Mouse (Mus musculus): ENCODE data around the gene Trrap.

DNA sequence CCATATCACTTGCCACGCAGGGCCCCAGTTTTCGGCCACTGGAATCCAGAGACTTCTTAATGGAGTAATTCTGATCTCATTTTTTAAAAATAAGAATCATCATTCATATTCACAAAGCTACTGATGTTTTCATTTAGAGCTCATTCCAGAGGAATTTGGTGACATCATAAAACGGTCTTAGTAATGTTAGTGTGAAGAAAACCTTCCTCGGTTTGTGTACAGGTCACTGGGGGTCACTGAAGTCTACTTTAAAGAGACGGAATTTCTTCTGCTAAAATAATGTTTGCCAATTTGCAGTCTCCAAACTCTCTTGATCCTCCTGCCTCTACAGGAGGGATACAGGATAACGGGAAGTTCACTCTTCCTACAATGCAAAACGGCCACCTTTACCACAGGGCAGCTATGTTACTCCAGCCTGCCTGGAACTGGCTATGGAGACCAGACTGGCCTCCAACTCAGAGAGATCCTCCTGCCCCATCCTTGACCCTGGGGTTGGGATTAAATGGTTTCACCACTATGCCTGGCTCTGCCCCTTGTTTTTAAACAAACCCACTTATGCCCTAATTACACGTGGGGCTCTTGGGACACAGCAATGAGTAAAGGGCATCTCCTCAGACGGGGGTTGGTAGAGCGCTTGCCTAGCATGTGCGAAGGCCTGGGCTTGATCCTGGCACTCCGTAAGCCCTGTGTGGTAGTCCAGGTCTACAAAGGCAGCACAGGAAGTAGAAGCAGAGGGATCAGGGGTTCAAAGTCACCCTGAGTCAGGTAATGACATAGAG lies 137.0 kb downstream of the Trrap start:
- TF ChIP-seq CTCF (IDR thresholded peaks at IDR 0.05; ENCODE audit: borderline replicate concordance, control insufficient read depth, extremely low read depth, insufficient read depth, low read length, poor library complexity) (no peak), POLR2A (IDR thresholded peaks at IDR 0.05; ENCODE audit: control insufficient read depth, extremely low read depth, insufficient read depth, low read length, poor library complexity) (no peak)

All from thymus, adult 2 months (tissue).